Mouse (Mus musculus) midbrain, embryonic 10.5 days (tissue): ENCODE measurements around the gene Gsg1. TPM values are rescaled to one million over a fixed set of nuclear protein-coding genes. Genes with fewer than 3 reads are reported as not detected.

Experiments
- DNase-seq: peaks from one replicate; pipeline ENCODE4 v3.0.0-alpha.2; 2017; ENCODE audit warnings: low spot score
- H3K27ac ChIP-seq: fragments of 300-500 bp; sonication (generic); replicated peaks from 2 replicates; pipeline ENCODE4 v1.5.1; 2016; ENCODE audit warnings: mild to moderate bottlenecking
- H3K27me3 ChIP-seq: fragments of 300-500 bp; sonication (generic); 2 replicates; pipeline ENCODE4 v1.6.1; 2016; ENCODE audit warnings: low read depth, mild to moderate bottlenecking; ENCODE audit not compliant: poor library complexity, severe bottlenecking
- H3K36me3 ChIP-seq: fragments of 300-500 bp; sonication (generic); 2 replicates; pipeline ENCODE4 v1.6.1; 2016; ENCODE audit warnings: mild to moderate bottlenecking, moderate library complexity
- H3K4me1 ChIP-seq: fragments of 300-500 bp; sonication (generic); 2 replicates; pipeline ENCODE4 v1.6.1; 2016
- H3K4me3 ChIP-seq: fragments of 300-500 bp; sonication (generic); 2 replicates; pipeline ENCODE4 v1.5.1; 2016; ENCODE audit warnings: mild to moderate bottlenecking, moderate library complexity
- H3K9me3 ChIP-seq: fragments of 300-500 bp; sonication (generic); replicated peaks from 2 replicates; pipeline ENCODE4 v1.6.1; 2016; ENCODE audit warnings: mild to moderate bottlenecking
- WGBS: fragments of 180-500 bp; shearing (Covaris S2); methylation state at CpG from one replicate; pipeline ENCODE4 v1.1.7; 2016; 5-methylcytosine and 5-hydroxymethylcytosine counted together
- polyA plus RNA-seq: library from polyadenylated mRNA; unstranded; fragments of >200 nt; fragmentation: Nextera tagmentation; extraction: Ambion mirVana; gene quantifications from 2 replicates; pipeline ENCODE4 v1.2.1, GENCODE M21; 2016

Gene Gsg1
- polyA plus RNA-seq, 1 experiment from 2014 or later: 0.09 TPM

GRCm38 (mm10) chr6:135200122-135200957 is 53.8 kb downstream of the Gsg1 start:
- Histone ChIP-seq H3K27ac (no peak overlapping the region), H3K36me3 (no peaks in the 10 kb centered on the region), H3K4me1 (peaks cover 17% of the 10 kb centered on the region), H3K27me3 (peaks cover 23% of the 10 kb centered on the region), H3K9me3 (no peaks in the 10 kb centered on the region), H3K4me3 (no peak overlapping the region)
- 92% methylated on average over 16 of the region's 16 CpGs for WGBS
- no peak for DNase-seq

GRCm38 (mm10) chr6:135198726-135199125 is 55.4 kb downstream of the Gsg1 start:
- 52% methylated on average over 6 of the region's 6 CpGs for WGBS
- peak overlapping the region; percentile 85 for H3K4me3 ChIP-seq

GRCm38 (mm10) chr6:135197921-135198532 is 56.1 kb downstream of the Gsg1 start, which contains the start of the genes Fam234b and Hebp1:
Gene Fam234b, plus strand, starts transcription at chr6:135197977.
Gene Hebp1, minus strand, starts transcription at chr6:135198022.
- DNase-seq: peak; percentile 81
- peaks cover 24% of the 10 kb centered on the region for H3K4me1 ChIP-seq
- H3K36me3 ChIP-seq: no peaks in the 10 kb centered on the region
- H3K4me3 ChIP-seq: peak within 1 kb of the TSS; percentile 85
- H3K27me3 ChIP-seq: peaks cover 39% of the 10 kb centered on the region
- no peaks in the 10 kb centered on the region for H3K9me3 ChIP-seq
- peak within 1 kb of the TSS; percentile 92 for H3K27ac ChIP-seq
- WGBS: under 1% methylated on average over 52 of the region's 52 CpGs

More at GRCm38 (mm10) chr6:135198726-135199125, 55.4 kb downstream of the Gsg1 start:
- peaks cover 19% of the 10 kb centered on the region for H3K4me1 ChIP-seq
- H3K36me3 ChIP-seq: no peaks in the 10 kb centered on the region
- peaks cover 37% of the 10 kb centered on the region for H3K27me3 ChIP-seq
- H3K27ac ChIP-seq: no peak overlapping the region
- no peaks in the 10 kb centered on the region for H3K9me3 ChIP-seq
- no peak for DNase-seq

GRCm38 (mm10) chr6:135197446-135197845 is 56.7 kb downstream of the Gsg1 start:
- peak overlapping the region; percentile 85 for H3K4me3 ChIP-seq
- no peaks in the 10 kb centered on the region for H3K9me3 ChIP-seq
- H3K36me3 ChIP-seq: no peaks in the 10 kb centered on the region
- peak overlapping the region; percentile 92 for H3K27ac ChIP-seq
- peaks cover 39% of the 10 kb centered on the region for H3K27me3 ChIP-seq
- WGBS: 19% methylated on average over 7 of the region's 7 CpGs
- no peak for DNase-seq
- H3K4me1 ChIP-seq: peaks cover 28% of the 10 kb centered on the region

- 82% methylated on average over 8 of the region's 8 CpGs for WGBS
- no peak overlapping the region for H3K4me3 ChIP-seq
- no peak overlapping the region for H3K27ac ChIP-seq
These were observed 57.4 kb downstream of the Gsg1 start for GRCm38 (mm10) chr6:135196707-135197106.

GRCm38 (mm10) chr6:135194907-135195306 is 59.2 kb downstream of the Gsg1 start:
- H3K27ac ChIP-seq: no peak overlapping the region
- H3K36me3 ChIP-seq: no peaks in the 10 kb centered on the region
- no peak overlapping the region for H3K4me3 ChIP-seq
- H3K9me3 ChIP-seq: no peaks in the 10 kb centered on the region
- no peak for DNase-seq
- 81% methylated on average over 4 of the region's 4 CpGs for WGBS
- H3K4me1 ChIP-seq: peaks cover 36% of the 10 kb centered on the region
- peaks cover 39% of the 10 kb centered on the region for H3K27me3 ChIP-seq

More at GRCm38 (mm10) chr6:135196707-135197106, 57.4 kb downstream of the Gsg1 start:
- Histone ChIP-seq H3K27me3 (peaks cover 39% of the 10 kb centered on the region), H3K4me1 (peaks cover 28% of the 10 kb centered on the region), H3K9me3 (no peaks in the 10 kb centered on the region), H3K36me3 (no peaks in the 10 kb centered on the region)
- DNase-seq: no peak

- H3K27ac ChIP-seq: no peak overlapping the region
- H3K4me3 ChIP-seq: no peak overlapping the region
- no peaks in the 10 kb centered on the region for H3K9me3 ChIP-seq
- DNase-seq: no peak
- WGBS: 30% methylated on average over 4 of the region's 4 CpGs
- peaks cover 36% of the 10 kb centered on the region for H3K4me1 ChIP-seq
- no peaks in the 10 kb centered on the region for H3K36me3 ChIP-seq
- peaks cover 39% of the 10 kb centered on the region for H3K27me3 ChIP-seq
These were observed 60.4 kb downstream of the Gsg1 start for GRCm38 (mm10) chr6:135193733-135194132.

GRCm38 (mm10) chr6:135192993-135193392 is 61.2 kb downstream of the Gsg1 start:
- DNase-seq: no peak
- H3K27me3 ChIP-seq: peaks cover 39% of the 10 kb centered on the region
- H3K27ac ChIP-seq: peak overlapping the region; percentile 39; the same call in 1 of the 2 replicates
- H3K36me3 ChIP-seq: no peaks in the 10 kb centered on the region
- H3K4me3 ChIP-seq: no peak overlapping the region
- WGBS: 75% methylated on average over 8 of the region's 8 CpGs
- H3K9me3 ChIP-seq: no peaks in the 10 kb centered on the region
- peaks cover 31% of the 10 kb centered on the region for H3K4me1 ChIP-seq

- H3K4me1 ChIP-seq: peaks cover 30% of the 10 kb centered on the region
- no peaks in the 10 kb centered on the region for H3K36me3 ChIP-seq
- H3K27ac ChIP-seq: no peak overlapping the region
- WGBS: 96% methylated on average over 1 of the region's 1 CpGs
- DNase-seq: no peak
- H3K9me3 ChIP-seq: no peaks in the 10 kb centered on the region
- peaks cover 31% of the 10 kb centered on the region for H3K27me3 ChIP-seq
- H3K4me3 ChIP-seq: no peak overlapping the region
These were observed 62.2 kb downstream of the Gsg1 start for GRCm38 (mm10) chr6:135191906-135192305.

- WGBS: 63% methylated on average over 6 of the region's 6 CpGs
- H3K36me3 ChIP-seq: no peaks in the 10 kb centered on the region
- H3K9me3 ChIP-seq: no peaks in the 10 kb centered on the region
- DNase-seq: no peak
- H3K4me1 ChIP-seq: peaks cover 30% of the 10 kb centered on the region
- peaks cover 14% of the 10 kb centered on the region; the same call in 1 of the 2 replicates for H3K27me3 ChIP-seq
- no peak overlapping the region for H3K4me3 ChIP-seq
- 0 out of 2 replicates have a peak overlapping the region, but pooled peaks have one; percentile 6 for H3K27ac ChIP-seq
These were observed 64.0 kb downstream of the Gsg1 start for GRCm38 (mm10) chr6:135190122-135190521.

GRCm38 (mm10) chr6:135188629-135189028 is 65.5 kb downstream of the Gsg1 start:
- WGBS: 79% methylated on average over 4 of the region's 4 CpGs
- peaks cover 24% of the 10 kb centered on the region for H3K4me1 ChIP-seq
- no peaks in the 10 kb centered on the region for H3K36me3 ChIP-seq
- H3K27ac ChIP-seq: no peak overlapping the region
- DNase-seq: no peak
- 0 out of 2 replicates have a peak, but pooled peaks cover under 1% of the 10 kb centered on the region for H3K27me3 ChIP-seq
- H3K4me3 ChIP-seq: no peak overlapping the region
- no peaks in the 10 kb centered on the region for H3K9me3 ChIP-seq
